Comparison of ENCODE assay signal across 8 mouse cellular contexts in the genomic region with DNA sequence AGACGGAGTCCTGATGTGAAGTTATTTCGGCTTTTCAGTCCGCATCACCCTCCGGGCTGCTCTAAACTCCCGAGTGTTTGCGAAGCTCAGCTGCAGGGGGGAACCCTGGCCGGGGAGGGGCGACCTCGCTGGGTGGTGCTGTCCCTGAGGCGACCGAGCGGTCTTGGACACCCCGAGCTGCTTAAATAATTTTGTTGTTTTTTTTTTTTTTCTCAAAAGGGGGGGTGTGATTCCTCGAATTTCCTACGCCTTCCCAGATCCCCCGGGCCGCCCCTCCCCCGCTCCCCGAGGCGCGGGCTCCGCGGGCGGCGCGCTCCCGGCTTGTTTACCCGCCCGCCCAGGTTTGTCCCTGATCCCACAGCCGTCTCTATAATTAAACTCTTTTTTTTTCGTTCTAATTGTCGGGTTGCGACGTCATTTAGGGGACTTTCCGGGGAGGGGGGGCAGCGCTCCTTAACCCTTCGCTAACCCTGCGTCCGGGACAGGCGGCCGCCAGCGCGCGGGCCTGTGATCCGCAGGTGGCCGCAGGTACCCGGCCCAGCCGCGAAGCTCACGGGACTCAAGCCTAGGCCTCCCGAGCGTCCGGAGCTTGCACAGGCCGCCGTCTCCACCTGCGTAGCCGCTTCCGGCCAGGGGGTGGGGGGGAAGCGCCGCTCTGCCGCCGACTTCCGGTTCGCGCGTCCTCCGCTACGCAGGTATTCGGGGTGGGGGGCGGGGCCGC. TPM values are rescaled to one million over a fixed set of nuclear protein-coding genes. Genes with fewer than 3 reads are reported as not detected.
DNase-seq lines count a peak whose midpoint lies in the region; ATAC-seq and TF ChIP-seq lines count a peak whose summit lies in the region.

No protein-coding gene starts in this region.

- peak overlapping the region; percentile 97 for H3K4me2 ChIP-seq in forebrain, embryonic 13.5 days
- peak overlapping the region; percentile 81 for H3K4me2 ChIP-seq in lung, postnatal 0 days (replicated peaks; ENCODE audit: low read depth, low read length)

- TF ChIP-seq POLR2A in ES-Bruce4 (IDR thresholded peaks at IDR 0.05; ENCODE audit: insufficient read depth, low read length) = no peak

- WGBS in forebrain, embryonic 13.5 days = under 1% methylated on average over 70 of the region's 71 CpGs
- WGBS in lung, postnatal 0 days = under 1% methylated on average over 59 of the region's 71 CpGs

- peak overlapping the region; percentile 82 for H3K4me3 ChIP-seq in ES-Bruce4 (ENCODE audit: low read depth, low read length)
- peak overlapping the region; percentile 67 for H3K4me3 ChIP-seq in forebrain, embryonic 13.5 days
- H3K4me3 ChIP-seq in lung, postnatal 0 days (ENCODE audit: low read depth, low read length) = peak overlapping the region; percentile 81

- no peaks in the 10 kb centered on the region for H3K27me3 ChIP-seq in ES-Bruce4 (ENCODE audit: control insufficient read depth, insufficient read depth, low read length, poor library complexity, severe bottlenecking)
- H3K27me3 ChIP-seq in forebrain, embryonic 13.5 days = peaks cover 6% of the 10 kb centered on the region; the same call in 1 of the 2 replicates
- no peaks in the 10 kb centered on the region for H3K27me3 ChIP-seq in lung, postnatal 0 days (replicated peaks; ENCODE audit: insufficient read depth, low read length)

- peak overlapping the region; percentile 89 for H3K9ac ChIP-seq in ES-Bruce4 (ENCODE audit: low read depth, poor library complexity, severe bottlenecking)
- H3K9ac ChIP-seq in forebrain, embryonic 13.5 days = peak overlapping the region; percentile 73
- peak overlapping the region; percentile 88 for H3K9ac ChIP-seq in lung, postnatal 0 days (replicated peaks; ENCODE audit: low read depth)

- DNase-seq in c-Kit-positive CD71-positive TER-119-positive erythroid progenitor cells, embryonic 14.5 days (ENCODE audit: low spot score) = peak; percentile 77
- peak; percentile 87 to 89 for DNase-seq in heart, postnatal 10 days
- peak; percentile 88 to 94 for DNase-seq in kidney, postnatal 4 days
- peak; percentile 92 for DNase-seq in lung, postnatal 0 days (ENCODE audit: low spot score)
- peak; percentile 85 for DNase-seq in ovary, postnatal 36 days (ENCODE audit: low spot score)
- DNase-seq in thymus, postnatal 14 days = peak; percentile 91

- ATAC-seq in forebrain, embryonic 13.5 days = peak; percentile 81
- peak; percentile 67 for ATAC-seq in lung, postnatal 0 days

- H3K27ac ChIP-seq in ES-Bruce4 (ENCODE audit: insufficient read depth, low read length) = peak overlapping the region; percentile 90
- peak overlapping the region; percentile 88 for H3K27ac ChIP-seq in forebrain, embryonic 13.5 days
- H3K27ac ChIP-seq in lung, postnatal 0 days (ENCODE audit: low read length) = peak overlapping the region; percentile 100

- H3K9me3 ChIP-seq in ES-Bruce4 (replicated peaks; ENCODE audit: control insufficient read depth, insufficient read depth, low read length, poor library complexity, severe bottlenecking) = peaks cover 4% of the 10 kb centered on the region
- H3K9me3 ChIP-seq in forebrain, embryonic 13.5 days (replicated peaks) = no peaks in the 10 kb centered on the region
- no peaks in the 10 kb centered on the region for H3K9me3 ChIP-seq in lung, postnatal 0 days (ENCODE audit: low read length)

- no peak for TF ChIP-seq CTCF in ES-Bruce4 (IDR thresholded peaks at IDR 0.05; ENCODE audit: low read depth, low read length)
- peak; percentile 12; the same call in 1 of the 2 replicates for TF ChIP-seq CTCF in lung, postnatal 0 days (IDR thresholded peaks at IDR 0.05)

- TF ChIP-seq EP300 in ES-Bruce4 (IDR thresholded peaks at IDR 0.05; ENCODE audit: insufficient read depth, low read depth, low read length) = peak; percentile 20; the same call in 1 of the 2 replicates
- no peak for TF ChIP-seq EP300 in lung, postnatal 0 days (IDR thresholded peaks at IDR 0.05)

- intact Hi-C loops in heart, postnatal 10 days (cut with DNase I) = loop anchor here (1.0 kb wide), 1 partner anchor 15 kb away; no protein-coding TSS in a partner anchor

- H3K36me3 ChIP-seq in ES-Bruce4 (ENCODE audit: control insufficient read depth, insufficient read depth, low read length, poor library complexity, severe bottlenecking) = no peaks in the 10 kb centered on the region; the same call in 1 of the 2 replicates
- peaks cover 6% of the 10 kb centered on the region; the same call in 1 of the 2 replicates for H3K36me3 ChIP-seq in forebrain, embryonic 13.5 days (ENCODE audit: poor library complexity, severe bottlenecking)
- peaks cover under 1% of the 10 kb centered on the region; the same call in 1 of the 2 replicates for H3K36me3 ChIP-seq in lung, postnatal 0 days (ENCODE audit: insufficient read depth, low read length)

- peaks cover 4% of the 10 kb centered on the region for H3K4me1 ChIP-seq in ES-Bruce4 (ENCODE audit: control insufficient read depth, insufficient read depth, low read length)
- peaks cover 47% of the 10 kb centered on the region for H3K4me1 ChIP-seq in forebrain, embryonic 13.5 days
- H3K4me1 ChIP-seq in lung, postnatal 0 days (ENCODE audit: insufficient read depth, low read depth, low read length) = peaks cover 18% of the 10 kb centered on the region

RNA-seq across cellular contexts. Expression of a gene that starts 2.5 kb away (rescaled TPM):
- polyA plus RNA-seq in ES-Bruce4 (2011; ENCODE audit: insufficient read depth, insufficient read length, low read depth, missing spikeins) = 71.6 and 75.7 TPM in 2 replicates
- polyA plus RNA-seq in forebrain, embryonic 13.5 days (2015; fragmentation: Nextera tagmentation; extraction: Ambion mirVana) = 52.6 and 60.2 TPM in 2 replicates
- 100 to 1,000 TPM; 126 to 152 TPM for total RNA-seq in heart, postnatal 10 days (2021)
- 123 and 145 TPM in 2 replicates for polyA plus RNA-seq in lung, postnatal 0 days (2015; fragmentation: Nextera tagmentation; extraction: Ambion mirVana)

Comparison
In these comparisons a context has a peak if more than half of its experiments do, and no peak if none do; other contexts are left out.
1. Peak in every context shown above with its lines: DNase-seq, ATAC-seq, H3K4me3 ChIP-seq and H3K27ac ChIP-seq.